27 mouse cellular contexts compared by ENCODE assay signal in the genomic region with DNA sequence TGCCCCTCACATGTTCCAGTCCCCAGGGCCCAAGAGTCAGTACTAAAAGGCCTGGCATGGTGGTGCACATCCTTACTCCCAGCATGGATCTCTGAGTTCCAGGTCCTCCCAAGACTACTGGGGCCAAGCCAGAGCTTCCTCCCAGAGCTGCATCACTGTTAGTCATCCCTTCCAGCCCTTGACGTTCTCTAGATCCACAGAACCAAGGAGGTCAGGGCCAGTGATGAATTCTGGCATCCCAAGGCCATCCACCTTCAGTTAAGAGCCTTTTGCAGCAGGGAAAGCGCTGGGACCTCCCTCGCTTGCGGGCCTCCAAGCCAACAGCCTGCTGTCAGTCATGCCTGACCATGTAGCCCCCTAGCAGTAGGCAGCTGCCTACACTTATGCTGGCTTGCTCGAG. TPM values are rescaled to one million over a fixed set of nuclear protein-coding genes. Genes with fewer than 3 reads are reported as not detected.
A peak's percentile ranks its signal among the peaks of the same experiment; 100 is the strongest.
DNase-seq lines count a peak whose midpoint lies in the region; ATAC-seq and TF ChIP-seq lines count a peak whose summit lies in the region.
"Had no signal": no experiment of that assay in that cellular context is flagged by ENCODE, and none has a peak within 500 bp of the region (broad histone marks: within the 10 kb centered on the region; RNA-seq: fewer than 3 reads in every experiment).

No protein-coding gene starts in this region.

- 77% methylated on average over 5 of the region's 5 CpGs for WGBS in intestine, postnatal 0 days

- 0 out of 2 replicates have a peak, but pooled peaks cover 8% of the 10 kb centered on the region for H3K4me1 ChIP-seq in intestine, postnatal 0 days (replicated peaks; ENCODE audit: control insufficient read depth, insufficient read depth, low read length)
- H3K4me1 ChIP-seq: forebrain, embryonic 12.5 days; midbrain, embryonic 12.5 days; neural tube, embryonic 13.5 days had no signal

- no peak for TF ChIP-seq CTCF in intestine, postnatal 0 days (IDR thresholded peaks at IDR 0.05; ENCODE audit: low read depth)

- no peaks in the 10 kb centered on the region for H3K9me3 ChIP-seq in intestine, postnatal 0 days (ENCODE audit: control insufficient read depth)
- H3K9me3 ChIP-seq: embryonic facial prominence, embryonic 15.5 days; forebrain, embryonic 12.5 days; G1E; heart, embryonic 10.5 days; heart, embryonic 15.5 days; kidney, embryonic 15.5 days; liver, embryonic 12.5 days; megakaryocyte, embryonic 14.5 days; midbrain, embryonic 12.5 days; neural tube, embryonic 13.5 days had no signal

- no peak overlapping the region for H3K9ac ChIP-seq in intestine, postnatal 0 days (ENCODE audit: low read depth, low read length)
- H3K9ac ChIP-seq: embryonic facial prominence, embryonic 15.5 days; forebrain, embryonic 12.5 days; forebrain, postnatal 0 days; heart, embryonic 15.5 days; kidney, embryonic 15.5 days; liver, embryonic 12.5 days; liver, postnatal 0 days; midbrain, embryonic 12.5 days; neural tube, embryonic 13.5 days had no signal

- no peak overlapping the region for H3K4me3 ChIP-seq in intestine, postnatal 0 days (ENCODE audit: low read depth, low read length)
- H3K4me3 ChIP-seq: embryonic facial prominence, embryonic 15.5 days; forebrain, embryonic 12.5 days; heart, embryonic 10.5 days; heart, embryonic 15.5 days; kidney, embryonic 15.5 days; liver, embryonic 12.5 days; megakaryocyte, embryonic 14.5 days; midbrain, embryonic 12.5 days; neural tube, embryonic 13.5 days had no signal

- H3K27ac ChIP-seq in intestine, postnatal 0 days (ENCODE audit: low read depth, low read length) = peak overlapping the region; percentile 84
- H3K27ac ChIP-seq: embryonic facial prominence, embryonic 15.5 days; forebrain, embryonic 12.5 days; heart, embryonic 10.5 days; heart, embryonic 15.5 days; kidney, embryonic 15.5 days; liver, embryonic 12.5 days; midbrain, embryonic 12.5 days; neural tube, embryonic 13.5 days had no signal

- DNase-seq in adrenal gland, adult 2 months = peak; percentile 90
- DNase-seq in adrenal gland, postnatal 14 days = peak; percentile 80
- DNase-seq in kidney, postnatal 4 days = no peak
- DNase-seq in testis, postnatal 10 days (ENCODE audit: low spot score) = no peak
- DNase-seq in right cerebral cortex, postnatal 14 days = no peak
- DNase-seq: cerebellum, adult 18-20 months; cerebellum, postnatal 10 days; forebrain, postnatal 0 days; gastrocnemius, postnatal 14 days; kidney, adult 18-20 months; kidney, postnatal 36 days; left cerebral cortex, postnatal 4 days; liver, postnatal 0 days; lung, postnatal 36 days; spleen, adult 18-20 months had no signal

- H3K36me3 ChIP-seq in intestine, postnatal 0 days (ENCODE audit: control insufficient read depth, insufficient read depth) = peaks cover 51% of the 10 kb centered on the region
- H3K36me3 ChIP-seq: G1E had no signal

- no peak for ATAC-seq in intestine, postnatal 0 days
- ATAC-seq: forebrain, postnatal 0 days; liver, embryonic 12.5 days; liver, postnatal 0 days; Patski had no signal

- no peak overlapping the region for H3K4me2 ChIP-seq in intestine, postnatal 0 days (replicated peaks; ENCODE audit: low read depth)
- H3K4me2 ChIP-seq: embryonic facial prominence, embryonic 15.5 days; forebrain, embryonic 12.5 days; heart, embryonic 15.5 days; kidney, embryonic 15.5 days; liver, embryonic 12.5 days; midbrain, embryonic 12.5 days; neural tube, embryonic 13.5 days had no signal

- no peaks in the 10 kb centered on the region for H3K27me3 ChIP-seq in intestine, postnatal 0 days (replicated peaks; ENCODE audit: control insufficient read depth, insufficient read depth, low read length)
- H3K27me3 ChIP-seq: embryonic facial prominence, embryonic 15.5 days; forebrain, embryonic 12.5 days; heart, embryonic 15.5 days; kidney, embryonic 15.5 days; liver, embryonic 12.5 days; midbrain, embryonic 12.5 days; neural tube, embryonic 13.5 days; Patski had no signal

RNA-seq across cellular contexts. Expression of gene Lrp5, which starts 54.9 kb away (rescaled TPM):
- 100 to 1,000 TPM in 1 of 2 experiments, 10 to 100 TPM in 1; 92.7 to 111 TPM for total RNA-seq in adrenal gland, adult 2 months (2021)
- 103 and 113 TPM in 2 replicates for polyA plus RNA-seq in adrenal gland, adult 2 months (2012; rRNA removed)
- 96.5 and 97.9 TPM in 2 replicates for total RNA-seq in adrenal gland, postnatal 14 days (2021)
- polyA plus RNA-seq in intestine, postnatal 0 days (2015; fragmentation: Nextera tagmentation; extraction: Ambion mirVana) = 2.8 and 3.2 TPM in 2 replicates

RNA-seq across cellular contexts. Expression of gene Ppp6r3, which starts 55.9 kb away (rescaled TPM):
- 100 to 1,000 TPM in 1 of 2 experiments, 10 to 100 TPM in 1; 83.9 to 117 TPM for total RNA-seq in adrenal gland, adult 2 months (2021)
- 43.9 and 55.9 TPM in 2 replicates for polyA plus RNA-seq in adrenal gland, adult 2 months (2012; rRNA removed)
- total RNA-seq in adrenal gland, postnatal 14 days (2021) = 105 and 106 TPM in 2 replicates
- polyA plus RNA-seq in intestine, postnatal 0 days (2015; fragmentation: Nextera tagmentation; extraction: Ambion mirVana) = 25.7 and 28.5 TPM in 2 replicates

Comparison
In these comparisons a context has a peak if more than half of its experiments do, and no peak if none do; other contexts are left out.
1. DNase-seq: peak in adrenal gland, adult 2 months (single experiment) and adrenal gland, postnatal 14 days (single experiment); none in kidney, postnatal 4 days (0 of 2), testis, postnatal 10 days (single experiment) and right cerebral cortex, postnatal 14 days (single experiment).